Mouse (Mus musculus) kidney, adult 2 months (tissue): ENCODE results near the gene Pcca.

Experiments
- CTCF ChIP-seq: fragments of 200-500 bp; conservative IDR thresholded peaks from 2 replicates; pipeline ENCODE4 v1.5.1; 2011; ENCODE audit warnings: low read depth, mild to moderate bottlenecking, control low read depth, low read length, moderate library complexity, mixed read lengths; ENCODE audit not compliant: insufficient read depth, insufficient read length
- POLR2A ChIP-seq: fragments of 200-500 bp; IDR thresholded peaks from one replicate; pipeline ENCODE4 v1.6.1; 2011; ENCODE audit warnings: low read depth, low read length, control low read depth

- TF ChIP-seq CTCF: peak; percentile 45
- no peak for TF ChIP-seq POLR2A
Measured at GRCm38 (mm10) chr14:122577816-122578215, 43.7 kb downstream of the Pcca start.
